Mouse (Mus musculus): ENCODE measurements around the gene Alppl2.
A peak's percentile ranks its signal among the peaks of the same experiment; 100 is the strongest.

Gene Alppl2

DNA sequence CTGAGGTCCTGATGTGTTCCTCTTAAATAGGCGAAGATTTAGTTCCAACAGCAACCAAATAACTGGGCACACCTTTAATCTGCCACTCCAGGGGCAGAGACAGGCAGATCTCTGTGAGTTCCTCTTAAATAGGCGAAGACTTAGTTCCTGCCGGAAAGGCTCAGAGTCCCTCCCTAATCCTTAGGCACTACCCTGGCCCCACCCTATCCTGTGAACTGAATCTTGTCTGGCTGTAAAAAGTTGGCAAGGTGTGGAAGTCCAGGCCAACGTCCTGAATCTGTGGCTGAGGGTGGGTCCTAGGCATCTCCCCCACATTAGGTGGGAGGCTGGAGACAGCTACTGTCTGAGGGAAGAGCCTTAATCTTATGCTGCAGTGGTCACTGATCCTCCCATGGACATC lies at the start of gene Alppl2:
Gene Alppl2, minus strand, starts transcription at position 101 of the 400 bp plus-strand sequence.
- no peak for DNase-seq (ENCODE audit: low spot score in 2 of 2)

DNA sequence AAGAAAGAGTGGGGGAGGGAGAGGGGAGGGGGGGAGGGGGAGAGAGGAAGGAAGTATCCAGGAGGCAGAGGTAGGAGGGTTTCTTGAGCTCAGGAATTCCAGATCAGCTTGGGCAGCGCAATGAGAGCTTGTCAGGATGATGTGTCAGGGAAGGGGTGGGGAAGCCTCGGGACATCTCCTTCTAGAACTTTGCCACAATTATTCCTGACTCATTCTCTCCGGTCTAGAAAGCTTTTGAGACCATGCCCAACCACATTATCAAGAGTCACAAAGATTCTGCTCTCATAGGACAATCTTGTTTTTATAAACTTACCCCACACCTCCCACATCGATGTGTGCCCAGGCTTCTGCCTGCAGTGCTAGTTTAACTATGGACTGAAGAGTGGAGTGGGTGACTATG lies 42.1 kb upstream of the Alppl2 start:
- no peak for DNase-seq (ENCODE audit: low spot score in 2 of 2)

DNA sequence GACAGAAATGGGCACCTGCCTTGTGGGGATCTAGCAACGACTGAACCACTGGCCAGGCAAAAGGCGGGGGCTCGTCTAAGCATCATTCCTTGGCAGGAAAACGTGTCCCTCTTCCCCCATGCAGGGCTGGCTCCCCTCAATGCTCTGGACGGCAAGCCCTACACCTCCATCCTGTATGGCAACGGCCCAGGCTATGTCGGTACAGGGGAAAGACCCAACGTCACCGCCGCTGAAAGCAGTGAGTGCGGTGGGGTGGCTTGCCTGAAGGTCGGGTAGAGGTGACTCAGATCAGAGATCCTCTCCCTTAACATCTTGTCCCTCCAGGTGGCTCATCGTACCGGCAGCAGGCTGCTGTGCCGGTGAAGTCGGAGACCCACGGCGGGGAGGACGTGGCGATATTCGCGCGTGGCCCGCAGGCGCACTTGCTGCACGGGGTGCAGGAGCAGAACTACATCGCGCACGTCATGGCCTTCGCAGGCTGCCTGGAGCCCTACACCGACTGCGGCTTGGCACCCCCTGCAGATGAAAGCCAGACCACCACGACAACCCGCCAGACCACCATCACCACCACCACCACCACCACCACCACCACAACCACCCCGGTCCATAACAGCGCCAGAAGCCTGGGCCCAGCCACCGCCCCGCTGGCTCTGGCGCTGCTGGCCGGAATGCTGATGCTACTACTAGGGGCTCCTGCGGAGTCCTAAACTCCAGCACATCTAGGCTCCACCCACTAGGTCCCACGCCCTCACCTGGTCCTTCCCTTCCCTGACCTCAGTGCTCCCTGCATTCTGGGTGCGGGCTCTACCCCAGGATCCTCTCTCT lies 37.7 kb upstream of the Alppl2 start:
- DNase-seq (ENCODE audit: low spot score in 2 of 2) = no peak

DNA sequence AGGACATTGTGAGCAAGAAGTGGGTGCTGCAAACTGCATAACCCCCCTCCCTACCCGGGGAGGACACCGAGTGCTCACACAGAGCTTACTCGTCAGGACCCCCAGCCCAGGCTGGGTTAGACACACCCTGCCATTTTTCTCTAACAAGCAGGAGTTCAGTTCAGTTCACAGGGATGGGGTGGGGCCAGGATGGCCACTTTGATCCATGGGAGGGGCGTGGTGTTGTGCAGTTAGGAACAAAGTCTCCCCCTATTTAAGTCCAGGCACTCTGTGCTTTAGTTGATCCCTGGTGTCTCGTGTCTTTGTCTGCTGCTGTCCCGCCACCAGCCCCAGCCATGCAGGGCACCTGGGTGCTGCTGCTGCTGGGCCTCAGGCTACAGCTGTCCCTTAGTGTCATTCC lies 34.9 kb upstream of the Alppl2 start, which contains the start of gene Akp3:
Gene Akp3, plus strand, starts transcription at position 301 of the 400 bp plus-strand sequence.
- DNase-seq (ENCODE audit: low spot score in 2 of 2) = no peak

DNA sequence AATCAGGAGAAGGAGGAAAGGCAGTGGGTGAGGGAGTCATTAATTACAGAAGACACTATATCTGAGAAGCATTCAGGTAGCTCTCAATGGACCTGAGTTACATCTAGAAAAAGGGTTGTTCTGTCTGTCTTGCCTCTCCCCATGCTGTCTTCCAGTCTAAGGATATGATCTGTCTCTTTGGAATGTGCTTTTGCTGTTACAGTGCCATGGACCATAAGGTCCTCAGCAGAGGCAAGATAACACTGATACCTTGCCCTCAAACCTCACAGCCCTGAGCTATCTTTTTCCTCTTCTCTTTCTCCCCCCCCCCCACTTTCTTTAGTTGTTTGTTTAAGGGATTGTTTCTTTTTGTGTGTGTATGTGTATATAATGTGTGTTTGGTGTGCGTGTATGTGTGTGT lies 25.1 kb upstream of the Alppl2 start:
- no peak for DNase-seq (ENCODE audit: low spot score in 2 of 2)

DNA sequence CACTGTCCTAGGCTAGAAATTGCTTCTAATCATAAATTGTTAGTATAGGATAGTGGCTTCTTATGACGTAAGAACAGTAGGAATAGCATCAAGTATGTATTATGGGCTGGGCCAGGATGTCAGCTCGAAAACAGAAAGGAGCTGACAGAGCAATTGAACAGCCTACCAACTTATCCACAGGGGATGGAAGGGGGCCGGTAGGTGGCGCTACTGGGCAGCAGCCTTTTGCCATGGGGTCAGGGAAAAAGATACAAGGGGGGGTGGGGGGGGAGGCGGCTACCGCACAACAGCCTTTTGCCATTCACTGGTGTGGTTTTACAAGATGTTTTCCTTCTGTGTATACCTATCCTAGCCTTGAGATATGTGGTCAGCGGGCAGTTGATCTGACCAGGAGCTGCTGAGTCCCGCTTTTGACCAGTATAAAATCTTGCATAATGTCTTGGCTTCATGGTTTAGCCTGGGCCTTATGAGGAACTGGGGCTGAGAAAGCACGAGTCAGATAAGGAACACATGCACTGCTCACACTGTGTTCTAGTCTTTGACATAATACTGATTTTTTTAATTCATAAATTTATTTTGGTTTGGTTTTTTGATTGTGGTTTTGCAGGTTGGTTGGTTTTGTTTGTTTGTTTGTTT lies 22.1 kb upstream of the Alppl2 start:
- DNase-seq (ENCODE audit: low spot score in 2 of 2) = peak in 1 of 2 experiments; percentile 6

DNA sequence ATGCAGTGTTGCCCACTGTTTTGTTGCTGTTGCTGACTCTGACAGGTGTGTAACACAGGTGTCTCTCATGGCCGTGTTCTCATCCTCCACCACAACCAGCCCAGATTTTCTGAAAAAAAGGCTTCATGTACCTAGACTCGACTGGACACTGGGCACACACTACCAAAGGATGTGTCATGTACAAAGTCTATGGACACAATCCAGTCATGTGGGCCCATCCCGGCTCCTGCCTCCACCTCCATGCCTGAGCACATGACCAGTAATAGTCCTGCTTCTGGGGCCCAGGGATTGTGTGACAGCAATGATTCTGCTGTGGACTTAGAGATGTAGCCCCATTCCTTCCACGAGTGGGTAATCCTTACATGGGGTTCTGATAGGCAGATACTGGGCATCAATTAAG lies 18.8 kb upstream of the Alppl2 start:
- no peak for DNase-seq (ENCODE audit: low spot score in 2 of 2)

DNA sequence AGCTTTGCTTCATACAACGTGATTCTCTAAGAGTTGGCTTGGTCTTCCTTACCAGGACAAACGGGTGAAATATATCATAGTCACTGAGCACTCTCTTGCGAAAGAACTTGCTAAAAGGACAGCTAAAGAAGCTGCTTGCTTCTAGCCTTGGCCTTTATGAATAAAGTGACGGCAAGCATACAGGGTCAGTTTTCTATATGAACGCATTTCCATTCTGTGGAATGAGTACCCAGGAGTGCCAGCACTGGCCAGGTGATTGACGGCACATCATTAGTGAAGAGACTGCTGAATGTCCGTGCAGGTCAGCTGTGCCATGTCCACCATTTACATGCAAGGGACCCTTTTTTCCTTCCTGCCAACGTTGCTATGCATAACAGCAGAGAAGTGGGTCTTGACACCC lies 16.8 kb upstream of the Alppl2 start:
- no peak for DNase-seq (ENCODE audit: low spot score in 2 of 2)

DNA sequence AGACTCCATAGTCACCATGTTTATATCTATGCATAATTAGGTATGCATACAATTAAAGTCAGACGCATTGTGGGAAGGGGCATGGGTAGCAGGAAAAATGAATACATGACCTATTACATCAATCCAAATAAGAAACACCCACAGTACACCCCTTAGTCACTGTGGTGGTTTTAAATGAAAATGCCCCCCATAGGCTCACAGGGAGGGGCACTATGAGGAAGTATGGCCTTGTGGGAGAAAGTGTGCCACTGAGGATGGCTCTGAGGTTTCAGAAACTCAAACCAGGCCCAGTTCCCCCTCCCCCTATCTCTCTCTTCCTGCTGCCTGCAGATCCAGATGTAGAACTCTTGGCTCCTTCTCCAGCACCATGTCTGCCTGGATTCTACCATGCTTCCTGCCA lies 14.2 kb upstream of the Alppl2 start:
- DNase-seq (ENCODE audit: low spot score in 2 of 2) = no peak

DNA sequence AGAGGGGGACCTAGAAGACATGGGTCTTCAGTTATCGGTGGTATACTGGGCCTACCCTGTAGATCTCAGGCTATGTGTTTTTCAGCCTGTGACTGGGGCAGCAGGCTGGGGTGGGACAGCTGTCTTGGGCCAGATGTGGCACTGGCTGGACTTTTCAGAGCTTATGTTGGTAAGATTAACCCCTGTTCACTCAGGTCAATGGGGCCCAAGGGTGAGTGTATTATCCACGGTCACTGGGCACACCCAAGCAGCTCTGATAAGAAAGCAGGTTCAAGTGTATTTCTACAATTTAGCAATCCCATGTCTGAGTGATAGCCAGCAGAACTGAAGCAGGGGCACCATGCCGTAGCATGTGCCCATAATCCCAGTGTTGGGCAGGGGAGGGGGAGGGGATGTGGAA lies 12.4 kb upstream of the Alppl2 start:
- DNase-seq (ENCODE audit: low spot score in 2 of 2) = no peak

DNA sequence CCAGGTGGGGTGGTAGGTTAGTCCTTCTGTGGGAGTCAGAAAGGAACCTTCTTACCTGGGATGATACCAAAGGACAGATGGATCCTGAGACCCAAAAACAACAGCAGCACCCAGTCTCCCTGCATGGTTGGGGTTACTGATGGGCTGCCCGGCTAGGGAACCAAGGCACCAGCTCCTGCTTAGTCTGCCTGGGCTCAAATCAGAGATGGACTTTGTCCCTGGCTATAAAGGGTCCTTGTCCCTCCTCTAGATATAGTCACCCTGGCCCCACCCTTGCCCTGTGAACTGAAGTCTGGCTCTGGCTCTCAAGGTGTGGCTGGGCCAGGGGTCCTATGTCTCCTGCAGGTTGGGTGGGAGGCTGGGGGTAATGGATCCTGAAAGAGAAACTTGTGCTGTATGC lies 11.7 kb upstream of the Alppl2 start, which contains the start of gene Alpi:
Gene Alpi, minus strand, starts transcription at position 196 of the 400 bp plus-strand sequence.
- no peak for DNase-seq (ENCODE audit: low spot score in 2 of 2)

DNA sequence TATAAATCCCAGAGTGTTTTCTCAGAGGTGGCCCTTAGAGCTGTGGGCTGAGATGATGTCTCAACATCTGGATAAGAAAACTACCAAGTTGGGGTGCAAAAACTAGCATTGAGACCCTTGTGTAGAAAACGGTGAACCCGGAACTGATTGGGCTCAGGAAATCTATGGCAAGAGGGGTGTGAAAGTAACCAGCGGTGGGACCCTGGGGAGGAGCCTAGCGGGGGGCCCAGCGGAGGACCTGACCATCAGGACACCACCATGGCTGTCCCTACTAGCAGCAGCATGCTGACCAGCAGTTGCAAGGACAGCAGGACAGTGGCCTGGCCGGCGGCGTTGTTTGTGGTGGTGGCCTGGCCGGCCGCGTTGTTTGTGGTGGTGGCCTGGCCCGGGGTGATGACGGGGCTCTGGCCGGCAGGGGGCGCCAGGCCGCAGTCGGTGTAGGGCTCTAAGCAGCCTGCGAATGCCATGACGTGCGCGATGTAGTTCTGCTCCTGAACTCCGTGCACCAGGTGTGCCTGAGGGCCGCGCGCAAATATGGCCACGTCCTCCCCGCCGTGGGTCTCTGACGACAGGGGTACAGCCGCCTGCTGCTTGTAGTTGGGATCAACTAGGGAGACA lies 8.7 kb upstream of the Alppl2 start:
- DNase-seq (ENCODE audit: low spot score in 2 of 2) = peak; percentile 13 to 41

DNA sequence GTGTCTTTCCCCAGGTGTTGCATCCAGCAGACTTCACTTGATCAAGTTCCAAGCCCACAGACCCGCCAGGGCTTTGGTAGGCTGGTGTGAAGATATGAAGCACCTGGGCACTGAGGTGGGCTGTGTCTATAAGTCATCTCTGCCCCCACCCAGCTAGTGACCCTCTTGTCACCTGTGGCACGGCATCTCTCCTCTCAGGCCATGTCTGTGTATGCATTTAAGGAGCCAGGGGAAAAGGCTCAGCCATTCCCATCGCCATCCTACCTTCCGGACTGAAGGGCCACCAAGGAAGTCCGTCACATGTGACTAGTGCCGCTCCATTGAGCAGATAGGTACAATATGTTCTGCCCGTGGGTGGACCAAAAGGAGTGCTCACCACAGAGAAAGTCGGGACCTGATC lies 5.9 kb upstream of the Alppl2 start:
- no peak for DNase-seq (ENCODE audit: low spot score in 2 of 2)

DNA sequence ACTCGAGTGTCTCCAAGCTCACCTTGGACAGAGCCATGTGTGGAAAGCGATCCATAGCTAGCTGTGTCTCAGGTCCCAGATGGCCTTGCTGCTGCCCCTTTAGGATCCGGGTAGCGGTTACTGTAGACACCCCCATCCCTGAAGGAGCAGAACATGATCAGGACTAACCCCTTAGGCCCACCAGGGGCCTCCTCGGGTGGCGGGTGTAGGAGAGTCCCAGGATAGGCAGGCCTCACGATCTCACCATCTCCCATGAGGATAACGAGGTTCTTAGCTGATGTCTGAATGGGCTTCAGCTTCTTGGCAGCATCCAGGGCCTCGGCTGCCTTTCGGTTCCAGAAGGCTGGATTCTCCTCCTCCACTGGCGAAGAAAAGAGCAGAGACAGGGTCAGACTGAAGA lies 477 bp downstream of the Alppl2 start:
- no peak for DNase-seq (ENCODE audit: low spot score in 2 of 2)

DNA sequence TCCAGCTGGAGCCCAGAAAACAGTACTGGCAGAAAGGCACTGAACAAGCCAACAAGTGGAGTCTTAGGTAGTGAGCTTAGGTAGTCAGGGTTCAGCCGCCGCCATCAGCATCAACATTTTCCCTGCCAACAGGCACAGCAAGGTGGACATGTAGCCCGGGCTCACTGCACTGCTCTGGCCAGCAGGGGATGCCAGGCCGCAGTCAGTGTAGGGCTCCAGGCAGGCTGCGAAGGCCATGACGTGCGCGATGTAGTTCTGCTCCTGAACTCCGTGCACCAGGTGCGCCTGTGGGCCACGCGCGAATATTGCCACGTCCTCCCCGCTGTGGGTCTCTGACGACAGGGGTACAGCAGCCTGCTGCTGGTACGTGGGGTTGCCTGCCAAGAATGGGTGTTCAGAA lies 2.8 kb downstream of the Alppl2 start:
- DNase-seq (ENCODE audit: low spot score in 2 of 2) = no peak

DNA sequence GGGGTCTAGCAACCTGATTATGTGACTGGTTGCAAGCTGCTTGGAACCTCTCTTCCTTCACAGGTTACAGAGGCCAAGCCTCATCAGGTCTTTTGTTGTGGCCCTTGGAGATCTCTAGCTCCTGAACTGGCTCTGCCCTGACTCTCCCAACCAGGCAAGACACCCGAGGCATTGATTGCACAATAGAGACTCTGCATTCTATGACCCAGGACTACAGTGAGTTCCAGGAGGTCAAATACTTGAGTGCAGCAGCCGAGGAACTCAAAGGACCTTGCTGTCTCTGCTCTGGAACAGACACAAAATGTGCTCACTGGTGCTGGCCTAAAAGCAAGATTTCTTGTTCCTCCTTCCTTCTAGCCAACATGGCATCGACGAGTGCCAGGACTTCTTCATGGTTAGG lies 3.5 kb downstream of the Alppl2 start:
- DNase-seq (ENCODE audit: low spot score in 2 of 2) = no peak

DNA sequence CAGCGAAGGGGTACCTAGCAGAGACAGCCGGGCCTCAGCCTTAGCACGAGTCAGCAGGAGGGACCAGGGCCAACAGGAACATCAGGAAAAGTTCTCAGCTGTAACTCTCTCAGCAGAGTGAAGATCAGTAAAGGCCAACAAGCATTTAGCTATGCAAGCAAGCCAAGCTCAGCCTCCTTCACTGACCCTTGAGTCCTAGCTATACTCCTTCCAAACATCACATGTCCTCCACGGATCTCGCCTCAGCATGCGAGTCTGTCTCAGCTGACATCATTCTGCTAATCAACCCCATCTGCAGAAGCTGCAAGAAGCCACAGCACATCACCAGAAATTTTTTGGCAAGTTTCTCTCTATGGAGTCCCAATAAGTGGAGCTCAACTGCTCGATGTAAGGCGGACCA lies 16.0 kb downstream of the Alppl2 start:
- DNase-seq (ENCODE audit: low spot score in 2 of 2) = no peak

DNA sequence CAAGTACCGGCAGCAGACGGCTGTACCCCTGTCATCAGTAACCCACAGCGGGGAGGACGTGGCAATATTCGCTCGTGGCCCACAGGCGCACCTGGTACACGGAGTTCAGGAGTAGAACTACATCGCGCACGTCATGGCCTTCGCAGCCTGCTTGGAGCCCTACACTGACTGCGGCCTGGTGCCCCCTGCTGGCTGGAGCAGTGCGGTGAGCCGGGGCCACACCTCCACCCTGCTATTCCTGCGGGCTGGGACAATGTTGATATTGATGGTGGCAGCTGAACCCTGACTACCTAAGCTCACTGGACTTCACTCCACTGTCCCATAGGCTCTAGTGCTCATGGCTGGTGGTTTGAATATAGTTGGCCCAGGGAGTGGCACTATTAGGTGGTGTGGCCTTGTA lies 19.0 kb downstream of the Alppl2 start:
- peak in 1 of 2 experiments; percentile 21 for DNase-seq (ENCODE audit: low spot score in 2 of 2)

DNA sequence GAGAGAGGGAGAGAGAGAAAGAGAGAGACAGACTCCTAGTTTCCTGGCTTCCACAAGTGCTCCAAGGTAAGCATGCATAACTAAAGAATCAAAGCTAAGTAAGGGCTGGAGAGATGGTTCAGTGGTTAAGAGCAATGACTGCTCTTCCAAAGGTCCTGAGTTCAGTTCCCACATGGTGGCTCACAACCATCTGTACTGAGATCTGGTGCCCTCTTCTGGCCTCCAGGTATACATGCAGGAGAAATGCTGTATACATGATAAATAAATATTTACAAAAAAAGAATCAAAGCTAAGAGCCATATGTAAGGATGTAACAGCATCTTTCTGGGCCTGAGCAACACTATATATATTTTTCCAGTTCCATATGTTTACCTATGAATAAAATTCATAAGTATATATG lies 28.8 kb downstream of the Alppl2 start:
- DNase-seq (ENCODE audit: low spot score in 2 of 2) = no peak

DNA sequence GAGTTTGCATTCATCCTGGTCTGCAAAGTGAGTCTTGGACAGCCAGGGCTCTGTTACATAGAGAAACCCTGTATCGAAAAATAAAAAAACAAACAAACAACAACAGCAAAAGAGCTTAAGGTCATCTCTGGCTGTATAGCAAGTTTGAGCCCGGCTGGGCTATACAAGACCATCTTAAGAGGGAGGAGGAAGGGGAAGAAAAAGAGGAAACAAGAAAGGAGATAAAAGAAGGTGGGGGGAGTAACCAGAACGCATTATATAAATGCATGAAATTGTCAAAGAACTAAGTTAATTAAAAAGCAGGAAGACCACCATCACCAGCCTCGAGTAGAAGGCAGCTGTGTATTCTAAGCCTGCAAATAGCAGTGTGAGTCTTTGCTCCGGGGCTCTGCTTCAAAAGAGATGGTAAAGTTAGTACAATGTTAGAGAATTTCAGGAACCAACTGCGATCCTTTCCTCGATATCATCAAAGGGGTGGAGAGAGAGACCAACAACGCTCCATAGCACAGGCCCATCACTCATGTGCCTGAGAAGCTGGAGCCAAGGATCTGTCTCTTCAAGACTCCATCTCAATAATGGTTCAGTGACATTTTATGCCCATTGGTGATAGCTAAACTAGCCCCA lies 30.6 kb downstream of the Alppl2 start:
- DNase-seq (ENCODE audit: low spot score in 2 of 2) = no peak

DNA sequence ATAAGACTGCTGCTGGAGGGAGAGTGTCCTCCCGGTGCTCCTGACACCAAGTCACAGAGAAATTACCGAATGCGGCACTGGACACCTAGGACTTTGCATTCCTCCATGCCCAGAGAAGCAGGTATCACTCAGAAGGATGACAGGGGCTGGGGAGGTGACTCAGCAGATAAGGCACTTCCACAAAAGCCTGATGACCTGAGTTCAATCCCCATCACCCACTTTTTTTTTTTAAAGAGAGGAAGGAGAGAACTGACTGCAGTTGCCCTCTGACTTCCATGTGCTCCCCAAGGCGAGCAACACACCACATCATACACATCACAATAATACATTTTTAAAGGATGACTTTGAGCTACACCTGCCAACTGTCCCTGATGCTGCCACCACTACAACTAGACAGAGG lies 32.7 kb downstream of the Alppl2 start:
- no peak for DNase-seq (ENCODE audit: low spot score in 2 of 2)

DNA sequence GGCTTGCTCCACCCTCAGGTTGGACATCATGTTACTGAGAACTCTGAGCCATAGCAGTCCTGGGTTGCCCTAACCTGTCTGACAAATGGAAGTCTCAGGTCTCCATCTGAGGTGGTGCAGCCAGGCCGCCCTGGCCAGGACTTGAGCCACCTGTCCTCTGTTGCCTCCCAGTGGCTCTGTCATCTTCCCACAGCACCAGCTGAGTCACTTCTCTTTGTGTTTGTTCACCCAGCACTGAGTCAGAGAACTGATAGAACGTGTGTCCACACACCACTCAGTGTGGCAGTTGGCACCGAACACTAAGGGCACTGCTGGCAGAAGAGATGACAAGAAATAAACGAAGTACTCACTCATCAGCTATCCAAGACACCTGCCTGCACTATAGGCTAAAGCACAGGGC lies 38.4 kb downstream of the Alppl2 start:
- DNase-seq (ENCODE audit: low spot score in 2 of 2) = peak; percentile 9 to 40

Data from urinary bladder, adult 18-20 months (tissue).